Mouse (Mus musculus): ENCODE measurements at regions not wholly inside any gene's neighbourhood (a gene's known extent, or its start where the extent isn't known, plus 50 kb on each side); places are given as distances from the start of the nearest gene placed in this dataset.

DNA sequence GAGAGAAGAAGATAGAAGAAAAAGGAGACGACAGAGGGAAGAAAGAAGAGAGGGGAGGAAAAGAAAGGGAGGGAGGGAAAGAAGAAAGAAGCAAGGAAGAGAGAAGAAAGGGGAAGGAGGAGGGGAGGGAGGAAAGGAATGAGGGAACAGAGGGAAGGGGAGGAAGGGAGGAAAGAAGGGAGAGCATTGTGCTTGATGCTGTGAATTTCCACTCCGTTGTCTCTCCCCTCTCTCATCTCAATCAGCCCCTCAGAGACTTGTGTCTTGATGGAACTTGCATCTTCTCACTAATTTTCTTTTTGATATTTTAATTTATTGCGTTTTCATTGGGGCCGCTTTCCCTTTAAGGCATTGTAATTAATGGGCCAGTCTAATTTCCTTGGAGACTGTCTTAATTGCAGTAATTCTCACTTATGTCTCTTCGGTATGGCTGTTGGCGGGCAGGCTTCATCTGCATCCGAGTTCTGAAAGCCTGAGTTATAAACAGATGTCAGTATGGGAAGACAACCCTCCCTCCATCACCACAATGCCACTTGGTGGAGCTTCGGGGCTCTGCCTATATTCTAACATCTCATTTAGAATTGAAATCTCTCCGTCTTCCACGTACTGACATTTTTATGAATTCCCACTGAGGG is 111.4 kb upstream of the Xylt1 start:
- TF ChIP-seq POLR2A (IDR thresholded peaks at IDR 0.05; ENCODE audit: borderline replicate concordance, control insufficient read depth, low read depth, low read length) (no peak), CTCF (IDR thresholded peaks at IDR 0.05; ENCODE audit: control insufficient read depth, insufficient read depth, low read length) (no peak)
